Mouse (Mus musculus) embryo, embryonic 11 days (tissue): ENCODE data around the gene Slc9a8.
A peak's percentile ranks its signal among the peaks of the same experiment; 100 is the strongest.

Source experiments
- DNase-seq: peaks from one replicate; pipeline ENCODE4 v3.0.0-alpha.2; 2015

Gene Slc9a8

GRCm38 (mm10) chr2:167485501-167486377 lies 64.2 kb downstream of the Slc9a8 start:
- no peak for DNase-seq

- no peak for DNase-seq
Observed at GRCm38 (mm10) chr2:167486573-167486972, 65.1 kb downstream of the Slc9a8 start.

GRCm38 (mm10) chr2:167487551-167487950 lies 66.0 kb downstream of the Slc9a8 start:
- no peak for DNase-seq

GRCm38 (mm10) chr2:167487994-167488393 lies 66.5 kb downstream of the Slc9a8 start:
- DNase-seq = no peak

- no peak for DNase-seq
Observed at GRCm38 (mm10) chr2:167490813-167491525, 69.5 kb downstream of the Slc9a8 start.

- DNase-seq = peak; percentile 34
Observed at GRCm38 (mm10) chr2:167491757-167492708, 70.5 kb downstream of the Slc9a8 start, which contains the start of gene Rnf114. Rnf114 (plus strand) TSS chr2:167492645.

- DNase-seq = peak; percentile 93
Observed at GRCm38 (mm10) chr2:167492713-167493636, 71.5 kb downstream of the Slc9a8 start, which contains the start of gene Spata2. Spata2 (minus strand) TSS chr2:167492887.

GRCm38 (mm10) chr2:167496437-167496836 lies 74.9 kb downstream of the Slc9a8 start:
- DNase-seq = no peak

GRCm38 (mm10) chr2:167497272-167497671 lies 75.8 kb downstream of the Slc9a8 start:
- peak; percentile 41 for DNase-seq

- no peak for DNase-seq
Observed at GRCm38 (mm10) chr2:167502554-167503252, 81.2 kb downstream of the Slc9a8 start.

GRCm38 (mm10) chr2:167503253-167503895 lies 81.9 kb downstream of the Slc9a8 start:
- DNase-seq = peak; percentile 93

- peak; percentile 50 for DNase-seq
Observed at GRCm38 (mm10) chr2:167503896-167504349, 82.4 kb downstream of the Slc9a8 start.

- DNase-seq = no peak
Observed at GRCm38 (mm10) chr2:167505127-167505526, 83.6 kb downstream of the Slc9a8 start.

- no peak for DNase-seq
Observed at GRCm38 (mm10) chr2:167506546-167507260, 85.2 kb downstream of the Slc9a8 start.

GRCm38 (mm10) chr2:167507719-167508385 lies 86.3 kb downstream of the Slc9a8 start:
- no peak for DNase-seq

- DNase-seq = no peak
Observed at GRCm38 (mm10) chr2:167508569-167508968, 87.1 kb downstream of the Slc9a8 start.

- DNase-seq = no peak
Observed at GRCm38 (mm10) chr2:167510485-167510884, 89.0 kb downstream of the Slc9a8 start.

- DNase-seq = no peak
Observed at GRCm38 (mm10) chr2:167512365-167512764, 90.9 kb downstream of the Slc9a8 start.

- DNase-seq = no peak
Observed at GRCm38 (mm10) chr2:167512970-167513369, 91.5 kb downstream of the Slc9a8 start.
